Comparison of ENCODE assay signal across 15 mouse cellular contexts in the genomic region with DNA sequence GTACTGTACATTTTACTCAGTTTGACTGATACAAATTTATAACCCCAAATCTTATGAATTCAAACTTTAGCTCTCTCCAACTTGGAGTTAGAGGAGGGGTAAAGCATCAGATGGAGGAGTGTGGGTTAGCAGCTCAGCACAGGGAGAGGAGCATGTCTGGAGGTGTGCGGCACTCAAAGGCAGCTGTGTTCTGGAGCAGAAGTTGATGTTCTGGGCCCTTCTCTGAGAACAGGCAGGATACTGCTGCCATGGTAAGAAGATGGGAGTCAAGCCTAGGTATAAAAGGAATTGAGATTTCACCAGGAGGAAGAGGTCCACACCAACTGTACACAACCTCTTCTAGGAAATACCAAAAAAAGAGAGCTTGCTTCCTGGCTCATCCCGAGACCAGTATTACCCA.
"Had no signal": no experiment of that assay in that cellular context is flagged by ENCODE, and none has a peak within 500 bp of the region (broad histone marks: within the 10 kb centered on the region; RNA-seq: fewer than 3 reads in every experiment).

No protein-coding gene starts in this region.

- H3K9me3 ChIP-seq: midbrain, embryonic 13.5 days; midbrain, embryonic 15.5 days; neural tube, embryonic 13.5 days; neural tube, embryonic 15.5 days; stomach, embryonic 15.5 days had no signal

- H3K27ac ChIP-seq: midbrain, embryonic 13.5 days; midbrain, embryonic 15.5 days; neural tube, embryonic 13.5 days; neural tube, embryonic 15.5 days; stomach, embryonic 15.5 days; stomach, postnatal 0 days had no signal

- H3K4me3 ChIP-seq: megakaryocyte, embryonic 14.5 days; midbrain, embryonic 13.5 days; midbrain, embryonic 15.5 days; neural tube, embryonic 13.5 days; neural tube, embryonic 15.5 days; stomach, embryonic 15.5 days had no signal

- H3K4me1 ChIP-seq: midbrain, embryonic 15.5 days; neural tube, embryonic 13.5 days; neural tube, embryonic 15.5 days; stomach, embryonic 15.5 days had no signal

- H3K36me3 ChIP-seq: midbrain, embryonic 13.5 days; midbrain, embryonic 15.5 days; neural tube, embryonic 13.5 days; neural tube, embryonic 15.5 days; stomach, embryonic 15.5 days had no signal

- DNase-seq: lung, adult 18-20 months; lung, embryonic 14.5 days; lung, postnatal 10 days; lung, postnatal 4 days; retina, postnatal 1 day; right cerebral cortex, adult 18-20 months; right cerebral cortex, postnatal 25 days; right cerebral cortex, postnatal 4 days had no signal

- H3K27me3 ChIP-seq: midbrain, embryonic 13.5 days; midbrain, embryonic 15.5 days; neural tube, embryonic 13.5 days; neural tube, embryonic 15.5 days; stomach, embryonic 15.5 days had no signal
